Mouse (Mus musculus) midbrain, embryonic 11.5 days (tissue): ENCODE data around the gene Slc33a1. TPM values are rescaled to one million over a fixed set of nuclear protein-coding genes. Genes with fewer than 3 reads are reported as not detected.

Source experiments
- polyA plus RNA-seq: library from polyadenylated mRNA; unstranded; fragments of >200 nt; fragmentation: Nextera tagmentation; extraction: Ambion mirVana; gene quantifications from 2 replicates; pipeline ENCODE4 v1.2.1, GENCODE M21; 2014

Slc33a1 gene
- polyA plus RNA-seq, 1 experiment from 2014 or later = 11.3 TPM

Other genes with a start within 250 kb of the Slc33a1 start
- 38.7 and 43.6 TPM in 2 replicates for gene Plch1, start 65.3 kb downstream of the Slc33a1 start, polyA plus RNA-seq
- gene E130311K13Rik, start 35.3 kb downstream of the Slc33a1 start, polyA plus RNA-seq = 2.3 and 3.4 TPM in 2 replicates
- gene Gmps, start 11.3 kb upstream of the Slc33a1 start, polyA plus RNA-seq = 75.1 and 85.7 TPM in 2 replicates
- gene Vmn2r1, start 116.8 kb upstream of the Slc33a1 start, polyA plus RNA-seq = 0.06 TPM in 1 of 2 replicates, not detected in the other
- gene Vmn2r2, start 177.2 kb upstream of the Slc33a1 start, polyA plus RNA-seq = 0.04 TPM in 1 of 2 replicates, not detected in the other